Mouse (Mus musculus) cerebellum, adult 2 months (tissue): ENCODE data around the gene Map4k2.

Experiments used
- CTCF ChIP-seq: fragments of 200-500 bp; IDR thresholded peaks from 2 replicates; pipeline ENCODE4 v1.5.1; 2011; ENCODE audit warnings: low read depth, mild to moderate bottlenecking, control low read depth, low read length, moderate library complexity, borderline replicate concordance; ENCODE audit not compliant: insufficient read depth
- POLR2A ChIP-seq: fragments of 200-500 bp; IDR thresholded peaks from 2 replicates; pipeline ENCODE4 v1.6.1; 2011; ENCODE audit warnings: low read length, control low read depth, borderline replicate concordance; ENCODE audit not compliant: insufficient read depth

DNA sequence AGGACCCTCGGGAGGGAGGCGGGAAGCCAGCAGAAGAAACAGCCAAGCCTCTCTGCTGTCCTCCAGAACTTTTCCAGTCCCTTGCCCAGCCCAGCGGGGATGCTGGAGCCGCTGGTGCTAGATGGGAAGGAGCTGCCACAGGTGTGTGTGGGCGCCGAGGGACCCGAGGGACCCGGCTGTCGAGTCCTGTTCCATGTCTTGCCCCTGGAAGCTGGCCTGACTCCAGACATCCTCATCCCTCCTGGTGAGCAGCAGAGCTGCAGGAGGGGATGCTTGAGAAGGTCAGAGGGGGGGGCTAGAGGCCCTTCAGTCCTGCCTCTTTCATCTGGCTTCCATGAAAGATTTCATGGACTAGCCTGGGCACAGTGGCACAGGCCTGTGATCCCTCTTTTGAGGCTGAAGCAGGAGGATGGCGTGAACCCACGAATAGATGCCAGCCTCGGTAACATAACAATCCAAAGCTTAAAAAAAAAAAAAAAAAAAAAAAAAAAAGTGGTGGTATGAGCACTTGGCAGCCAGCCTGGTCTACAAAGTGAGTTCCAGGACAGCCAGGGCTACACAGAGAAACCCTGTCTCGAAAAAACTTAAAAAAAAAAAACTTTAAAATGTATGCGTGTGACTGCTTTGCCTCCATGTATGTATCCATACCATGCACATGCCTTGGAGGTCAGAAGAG lies 10.6 kb downstream of the Map4k2 start:
- TF ChIP-seq CTCF (no peak), POLR2A (no peak)
